Mouse (Mus musculus): ENCODE measurements around the gene Zfp235.

DNA sequence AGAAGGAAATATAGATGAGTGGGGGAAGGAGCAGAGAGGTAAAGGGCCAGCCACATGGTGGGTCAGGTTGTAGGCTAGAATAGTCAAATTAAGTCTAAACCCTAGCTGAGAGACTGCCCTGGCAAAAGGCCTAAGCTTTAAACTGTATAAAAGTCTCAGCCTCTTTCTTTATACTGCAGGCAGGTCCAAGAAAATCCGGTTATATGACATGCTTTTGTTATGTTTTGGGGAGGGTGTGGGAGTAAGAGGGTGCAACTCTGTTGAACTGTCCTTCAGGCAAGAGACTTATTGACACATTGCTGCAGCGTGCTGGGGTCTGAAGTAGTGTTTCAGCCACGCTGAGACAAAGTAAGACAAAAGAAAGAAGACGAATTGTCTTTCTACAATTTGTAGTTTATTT lies 38.2 kb downstream of the Zfp235 start:
- TF ChIP-seq CTCF (IDR thresholded peaks at IDR 0.05; ENCODE audit: insufficient read depth, low read depth, low read length) (no peak), POLR2A (IDR thresholded peaks at IDR 0.05; ENCODE audit: insufficient read depth, low read depth, low read length) (no peak)

All from olfactory bulb, adult 2 months (tissue).